Mouse (Mus musculus): ENCODE measurements around the gene Cd40.
A peak's percentile ranks its signal among the peaks of the same experiment; 100 is the strongest.

Gene Cd40

DNA sequence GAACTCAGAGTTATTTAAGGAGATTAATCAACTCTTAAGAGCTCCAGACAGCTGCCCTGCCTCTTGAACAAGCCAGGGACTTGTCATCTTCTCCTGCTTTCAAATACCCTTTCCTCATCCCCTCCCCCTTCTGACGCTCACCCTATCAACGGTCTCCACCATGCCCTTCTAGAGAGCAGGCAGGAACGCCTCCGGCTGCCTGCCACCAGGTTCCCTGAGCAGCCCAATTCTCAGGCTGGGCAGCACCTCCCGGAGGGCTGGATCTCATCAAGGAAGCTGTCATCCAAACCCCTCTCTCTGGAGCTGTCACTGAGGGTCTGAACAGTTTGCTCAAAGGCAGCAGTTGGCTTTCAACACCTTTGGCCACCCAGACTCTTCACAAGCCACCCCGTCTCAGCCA lies 45.3 kb downstream of the Cd40 start:
- DNase-seq (ENCODE audit: low read depth, low spot score), result no peak

DNA sequence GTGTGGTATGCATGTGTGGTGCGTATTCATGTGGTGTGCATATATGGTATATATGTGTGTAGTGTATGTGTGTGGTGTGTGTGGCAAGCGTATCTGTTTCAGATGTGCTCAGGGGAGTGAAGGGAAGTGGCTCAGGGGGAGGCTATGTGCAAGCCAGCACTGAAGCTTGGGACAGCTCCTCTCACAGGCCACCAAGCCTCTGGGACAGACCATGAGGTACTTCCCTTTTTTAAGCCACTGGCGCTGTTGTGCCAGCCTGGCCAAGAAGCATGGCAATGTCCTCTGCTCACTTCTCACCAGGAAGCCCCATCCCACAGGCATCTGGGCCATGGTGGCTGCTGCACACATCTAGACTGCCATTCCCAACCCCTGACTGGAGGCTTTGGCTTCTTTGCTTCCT lies 47.5 kb downstream of the Cd40 start:
- DNase-seq (ENCODE audit: low read depth, low spot score), result no peak

DNA sequence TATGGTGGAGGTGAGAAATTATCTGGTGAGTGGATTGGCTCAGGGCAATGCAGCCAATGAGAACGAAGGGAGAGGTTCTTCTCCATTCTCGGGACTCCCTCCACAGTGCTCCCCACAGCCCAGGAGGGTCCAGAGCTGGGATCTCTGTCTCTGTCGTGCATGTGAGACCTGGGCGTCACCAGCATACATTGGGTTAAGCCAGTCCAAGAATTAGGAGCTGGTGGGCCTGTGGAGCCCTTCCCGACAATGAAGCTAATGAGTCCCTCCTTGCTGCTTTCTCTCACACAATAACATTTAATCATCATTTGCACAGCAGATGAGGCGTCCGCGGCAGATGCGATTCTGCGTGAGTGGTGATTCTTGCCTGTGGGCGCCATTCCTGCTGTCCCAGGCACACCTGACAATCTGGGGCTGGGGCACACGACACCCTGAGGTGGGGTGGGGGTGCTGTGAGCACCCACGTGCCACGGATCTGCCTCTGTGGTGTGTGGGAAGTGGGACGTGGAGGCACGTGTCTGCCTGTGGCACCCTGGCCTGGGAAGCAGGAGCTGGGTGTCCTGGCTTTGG lies 50.2 kb downstream of the Cd40 start:
- DNase-seq (ENCODE audit: low read depth, low spot score), result no peak

DNA sequence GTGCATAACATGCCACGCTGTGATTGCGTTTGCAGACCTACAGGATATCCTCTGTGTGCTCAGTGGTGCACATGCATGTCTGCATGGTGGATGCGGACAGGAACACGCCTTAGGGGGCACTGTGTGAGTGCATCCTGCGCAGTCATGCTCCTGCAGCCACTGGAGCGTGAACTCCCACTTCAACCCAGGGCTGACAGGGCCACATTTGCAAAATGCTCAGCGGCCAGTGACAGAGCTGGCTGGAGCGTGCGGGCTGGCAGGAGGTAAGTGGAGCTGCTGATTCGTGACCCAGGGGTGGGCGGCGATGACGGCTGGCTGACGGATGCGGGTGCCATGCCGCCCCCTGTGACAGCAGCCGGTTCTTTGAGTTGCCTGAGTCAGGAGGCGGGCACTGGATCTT lies 51.2 kb downstream of the Cd40 start:
- DNase-seq (ENCODE audit: low read depth, low spot score), result no peak

DNA sequence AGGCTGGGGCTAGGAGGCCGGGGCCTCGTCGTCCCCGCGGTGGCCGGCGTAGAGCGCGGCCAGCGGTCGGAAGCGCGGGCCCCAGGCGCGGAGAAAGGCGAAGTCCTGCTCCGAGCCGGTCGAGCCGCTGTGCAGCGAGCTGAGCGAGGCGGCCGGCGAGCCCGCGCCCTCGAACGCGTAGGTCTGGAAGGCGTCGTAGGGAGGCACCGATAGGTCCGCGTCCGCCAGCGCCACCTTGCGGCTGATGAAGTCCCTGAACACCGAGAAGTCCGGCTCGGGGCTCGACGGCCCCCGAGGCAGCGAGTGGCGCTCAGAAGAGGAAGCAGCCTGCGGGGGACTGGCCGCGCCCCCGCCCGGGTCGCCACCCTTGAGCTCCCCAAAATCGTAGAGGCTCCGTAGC lies 56.7 kb downstream of the Cd40 start:
- DNase-seq (ENCODE audit: low read depth, low spot score), result no peak

DNA sequence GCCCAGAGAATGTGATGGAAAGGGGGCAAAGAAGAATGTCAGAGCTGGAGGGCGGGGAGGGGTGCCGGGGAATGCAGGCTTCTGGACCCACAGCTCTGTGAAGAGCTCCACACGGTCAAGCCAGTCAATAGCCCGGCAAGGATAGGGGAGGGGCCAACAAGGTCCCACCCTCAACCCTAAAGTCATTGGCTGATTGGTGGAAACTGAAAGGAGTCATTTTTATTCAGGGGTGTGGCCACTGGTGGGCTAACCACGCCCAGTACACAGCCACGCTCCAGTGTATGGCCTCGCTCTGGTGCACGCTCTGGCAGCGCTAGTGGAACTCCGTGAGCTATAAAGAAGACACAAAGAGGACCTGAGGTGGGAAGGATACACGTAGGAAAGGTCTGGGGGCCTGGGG lies 58.3 kb downstream of the Cd40 start:
- DNase-seq (ENCODE audit: low read depth, low spot score), result no peak

DNA sequence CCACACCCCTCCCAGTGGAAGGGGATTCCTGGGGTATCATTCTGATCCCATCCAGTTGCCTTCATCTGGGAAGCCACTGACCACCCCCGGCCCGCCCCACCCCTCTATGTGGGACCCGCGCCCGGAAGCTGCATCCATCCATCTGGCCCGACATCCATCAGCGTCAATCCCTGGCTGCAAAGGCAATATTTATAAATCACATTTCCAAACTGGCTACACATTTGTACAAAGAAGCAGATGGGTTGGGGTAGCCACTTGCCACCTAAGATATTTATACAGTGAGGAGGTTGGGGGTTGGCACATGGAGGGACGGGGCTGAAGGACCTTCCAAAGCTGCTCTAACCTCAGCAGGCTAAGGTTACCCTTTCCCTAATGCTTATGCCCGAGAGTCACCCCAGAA lies 65.3 kb downstream of the Cd40 start:
- no peak for DNase-seq (ENCODE audit: low read depth, low spot score)

DNA sequence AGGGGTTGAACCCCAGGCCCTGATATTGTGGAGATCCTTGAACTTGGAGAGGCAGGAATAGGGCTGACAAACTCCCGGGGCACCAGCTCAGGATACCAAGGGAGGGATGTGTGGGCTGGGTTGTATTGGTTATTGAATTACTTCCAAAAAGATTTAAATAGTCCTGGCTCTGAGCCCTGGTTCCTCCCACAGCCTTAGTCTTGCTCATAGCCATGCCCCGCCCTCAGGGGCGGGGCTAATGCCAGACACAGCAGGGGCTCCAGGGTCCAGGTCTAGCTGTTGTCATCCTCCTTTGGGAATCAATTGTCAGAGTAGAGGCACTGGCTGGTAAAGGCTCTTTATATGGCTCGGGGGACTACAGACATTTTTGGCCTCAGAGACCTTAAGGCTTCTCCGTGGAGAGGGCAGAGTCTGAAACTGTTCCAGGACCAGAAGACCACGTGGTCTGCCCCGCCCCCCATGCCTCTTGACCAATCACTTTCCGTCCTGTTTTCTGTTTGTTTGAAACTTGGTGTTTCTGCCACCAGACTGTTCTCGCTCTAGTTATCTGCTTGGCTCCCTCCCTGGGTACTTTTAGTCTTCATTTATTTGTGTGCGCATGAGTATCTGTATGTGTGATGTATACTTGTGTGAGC lies 65.9 kb downstream of the Cd40 start:
- peak; percentile 42 for DNase-seq (ENCODE audit: low read depth, low spot score)
